23 mouse cellular contexts compared by ENCODE assay signal in the genomic region with DNA sequence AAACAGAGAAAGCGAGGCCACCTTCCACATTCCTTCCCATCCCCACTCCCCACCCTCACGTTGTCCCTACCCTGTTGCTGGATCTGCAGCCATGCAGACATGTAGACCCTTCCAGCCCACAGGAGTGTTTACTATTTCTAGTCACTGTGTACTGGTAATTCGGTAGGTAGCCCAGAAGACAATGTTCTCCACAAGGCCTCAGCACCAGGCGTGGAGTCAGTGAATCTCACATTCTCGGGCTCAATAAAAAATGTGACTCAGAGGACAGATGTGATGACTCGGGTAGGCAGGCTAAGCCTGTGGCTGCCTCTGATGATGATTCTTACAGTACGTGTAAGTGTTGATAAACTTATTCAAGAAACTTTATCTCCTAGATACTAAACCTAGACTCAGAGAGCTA.
DNase-seq lines count a peak whose midpoint lies in the region; ATAC-seq and TF ChIP-seq lines count a peak whose summit lies in the region.
"Had no signal": no experiment of that assay in that cellular context is flagged by ENCODE, and none has a peak within 500 bp of the region (broad histone marks: within the 10 kb centered on the region; RNA-seq: fewer than 3 reads in every experiment).

No protein-coding gene starts in this region.

- no peak overlapping the region for H3K4me3 ChIP-seq in midbrain, postnatal 0 days (ENCODE audit: low read depth, low read length)
- H3K4me3 ChIP-seq in midbrain, embryonic 13.5 days (replicated peaks) = no peak overlapping the region
- H3K4me3 ChIP-seq in forebrain, embryonic 11.5 days (ENCODE audit: low read depth, low read length) = no peak overlapping the region
- H3K4me3 ChIP-seq: hindbrain, embryonic 12.5 days; limb, embryonic 10.5 days; liver, embryonic 15.5 days; lung, embryonic 15.5 days; midbrain, embryonic 15.5 days; neural tube, embryonic 15.5 days had no signal

- H3K9ac ChIP-seq in midbrain, postnatal 0 days (replicated peaks; ENCODE audit: low read length, poor library complexity, severe bottlenecking) = no peak overlapping the region
- no peak overlapping the region for H3K9ac ChIP-seq in midbrain, embryonic 13.5 days (replicated peaks)
- no peak overlapping the region for H3K9ac ChIP-seq in forebrain, embryonic 11.5 days (ENCODE audit: low read length)
- H3K9ac ChIP-seq: hindbrain, embryonic 12.5 days; liver, embryonic 15.5 days; lung, embryonic 15.5 days; midbrain, embryonic 15.5 days; neural tube, embryonic 15.5 days had no signal

- ATAC-seq in midbrain, postnatal 0 days (ENCODE audit: low FRiP score) = no peak
- ATAC-seq in midbrain, embryonic 13.5 days = no peak
- ATAC-seq in forebrain, embryonic 11.5 days (replicated peaks; ENCODE audit: low FRiP score) = no peak
- ATAC-seq: forebrain, embryonic 14.5 days; intestine, postnatal 0 days; midbrain, embryonic 15.5 days had no signal

- WGBS in midbrain, postnatal 0 days = 80% methylated on average over 7 of the region's 7 CpGs
- WGBS in midbrain, embryonic 13.5 days = 89% methylated on average over 7 of the region's 7 CpGs
- WGBS in forebrain, embryonic 11.5 days = 87% methylated on average over 7 of the region's 7 CpGs

- no peak for TF ChIP-seq CTCF in midbrain, postnatal 0 days (IDR thresholded peaks at IDR 0.05)

- H3K27me3 ChIP-seq in midbrain, postnatal 0 days (ENCODE audit: insufficient read depth, low read length) = no peaks in the 10 kb centered on the region
- no peaks in the 10 kb centered on the region for H3K27me3 ChIP-seq in midbrain, embryonic 13.5 days
- H3K27me3 ChIP-seq in forebrain, embryonic 11.5 days (ENCODE audit: control insufficient read depth, insufficient read depth, low read length) = no peaks in the 10 kb centered on the region
- H3K27me3 ChIP-seq: hindbrain, embryonic 12.5 days; liver, embryonic 15.5 days; lung, embryonic 15.5 days; midbrain, embryonic 15.5 days; neural tube, embryonic 15.5 days had no signal

- H3K4me1 ChIP-seq in midbrain, postnatal 0 days (ENCODE audit: insufficient read depth, low read length) = no peaks in the 10 kb centered on the region
- no peaks in the 10 kb centered on the region for H3K4me1 ChIP-seq in midbrain, embryonic 13.5 days (replicated peaks)
- H3K4me1 ChIP-seq in forebrain, embryonic 11.5 days (replicated peaks; ENCODE audit: control insufficient read depth, insufficient read depth, low read length) = no peaks in the 10 kb centered on the region
- H3K4me1 ChIP-seq: hindbrain, embryonic 12.5 days; limb, embryonic 10.5 days; liver, embryonic 15.5 days; lung, embryonic 15.5 days; midbrain, embryonic 15.5 days; neural tube, embryonic 15.5 days had no signal

- peak; percentile 21 for DNase-seq in adrenal gland, postnatal 14 days
- DNase-seq in adrenal gland, postnatal 10 days = no peak
- no peak for DNase-seq in midbrain, postnatal 0 days (ENCODE audit: low spot score)
- peak; percentile 68 for DNase-seq in brain, adult 2 months (ENCODE audit: low read depth, low spot score)
- DNase-seq in cerebellum, adult 11 months = no peak
- no peak for DNase-seq in forebrain, embryonic 11.5 days (ENCODE audit: low spot score)
- DNase-seq: cerebellum, adult 8-10 months; cerebellum, postnatal 36 days; gastrocnemius, postnatal 14 days; kidney, postnatal 36 days; liver; lung, postnatal 4 days; thymus, adult 18-20 months; thymus, postnatal 4 days had no signal

- H3K27ac ChIP-seq in midbrain, postnatal 0 days (ENCODE audit: low read depth, low read length) = 0 out of 2 replicates have a peak overlapping the region, but pooled peaks have one; percentile 27
- H3K27ac ChIP-seq in midbrain, embryonic 13.5 days = no peak overlapping the region
- no peak overlapping the region for H3K27ac ChIP-seq in forebrain, embryonic 11.5 days (ENCODE audit: low read depth, low read length)
- H3K27ac ChIP-seq: hindbrain, embryonic 12.5 days; limb, embryonic 10.5 days; liver, embryonic 15.5 days; lung, embryonic 15.5 days; midbrain, embryonic 15.5 days; neural tube, embryonic 15.5 days had no signal

- H3K4me2 ChIP-seq in midbrain, postnatal 0 days (ENCODE audit: low read depth, low read length, poor library complexity, severe bottlenecking) = no peak overlapping the region
- H3K4me2 ChIP-seq in midbrain, embryonic 13.5 days (replicated peaks) = no peak overlapping the region
- H3K4me2 ChIP-seq in forebrain, embryonic 11.5 days (ENCODE audit: low read depth, low read length, severe bottlenecking) = no peak overlapping the region
- H3K4me2 ChIP-seq: hindbrain, embryonic 12.5 days; liver, embryonic 15.5 days; lung, embryonic 15.5 days; midbrain, embryonic 15.5 days; neural tube, embryonic 15.5 days had no signal

- peaks cover 42% of the 10 kb centered on the region for H3K36me3 ChIP-seq in midbrain, postnatal 0 days (ENCODE audit: insufficient read depth, low read length)
- peaks cover 69% of the 10 kb centered on the region for H3K36me3 ChIP-seq in midbrain, embryonic 13.5 days
- peaks cover 2% of the 10 kb centered on the region; the same call in 1 of the 2 replicates for H3K36me3 ChIP-seq in forebrain, embryonic 11.5 days (ENCODE audit: control insufficient read depth, insufficient read depth, low read length)

- H3K9me3 ChIP-seq in midbrain, postnatal 0 days (ENCODE audit: low read length) = no peaks in the 10 kb centered on the region
- no peaks in the 10 kb centered on the region for H3K9me3 ChIP-seq in midbrain, embryonic 13.5 days
- H3K9me3 ChIP-seq in forebrain, embryonic 11.5 days (ENCODE audit: control insufficient read depth, low read length) = no peaks in the 10 kb centered on the region
- H3K9me3 ChIP-seq: hindbrain, embryonic 12.5 days; limb, embryonic 10.5 days; liver, embryonic 15.5 days; lung, embryonic 15.5 days; midbrain, embryonic 15.5 days; neural tube, embryonic 15.5 days had no signal

Comparison
In these comparisons a context has a peak if more than half of its experiments do, and no peak if none do; other contexts are left out.
1. DNase-seq: peak in adrenal gland, postnatal 14 days (single experiment) and brain, adult 2 months (single experiment); none in adrenal gland, postnatal 10 days (single experiment), midbrain, postnatal 0 days (single experiment), cerebellum, adult 11 months (single experiment) and forebrain, embryonic 11.5 days (single experiment).